Mouse (Mus musculus): ENCODE measurements around the gene Spin2d. TPM values are rescaled to one million over a fixed set of nuclear protein-coding genes. Genes with fewer than 3 reads are reported as not detected.
"Not testable (repeated sequence)": the region's sequence is repeated elsewhere in the genome, so short reads cannot be mapped to it uniquely, and the experiment has no call there.

The Spin2d gene
- polyA plus RNA-seq (2016; fragmentation: Nextera tagmentation; extraction: Ambion mirVana) = not detected in 2 replicates

DNA sequence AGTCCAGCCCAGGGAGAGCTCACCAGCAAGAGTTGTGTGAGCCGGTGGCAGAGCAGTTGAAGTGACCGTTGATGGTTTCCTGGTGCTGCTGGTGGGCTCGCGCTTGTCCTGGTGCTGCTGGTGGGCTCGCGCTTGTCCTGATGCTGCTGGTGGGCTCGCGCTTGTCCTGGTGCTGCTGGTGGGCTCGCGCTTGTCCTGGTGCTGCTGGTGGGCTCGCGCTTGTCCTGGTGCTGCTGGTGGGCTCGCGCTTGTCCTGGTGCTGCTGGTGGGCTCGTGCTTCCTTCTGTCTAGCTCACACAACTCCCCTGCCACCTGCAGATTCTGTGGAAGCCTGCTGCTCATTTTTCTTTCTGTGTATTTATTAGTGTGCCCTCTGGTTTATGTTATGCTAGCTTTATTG lies at the start of gene Spin2d:
Gene Spin2d (minus strand): TSS at position 101 of the 400 bp plus-strand sequence.
- H3K27me3 ChIP-seq; H3K4me1 ChIP-seq; H3K4me2 ChIP-seq (replicated peaks); H3K9me3 ChIP-seq; H3K36me3 ChIP-seq; ATAC-seq (ENCODE audit: insufficient number of reproducible peaks, insufficient read depth, low FRiP score, low TSS enrichment); H3K27ac ChIP-seq; H3K9ac ChIP-seq; H3K4me3 ChIP-seq: not testable (repeated sequence)
- whole genome bisulfite sequencing = 90% methylated on average over 8 of the region's 15 CpGs

DNA sequence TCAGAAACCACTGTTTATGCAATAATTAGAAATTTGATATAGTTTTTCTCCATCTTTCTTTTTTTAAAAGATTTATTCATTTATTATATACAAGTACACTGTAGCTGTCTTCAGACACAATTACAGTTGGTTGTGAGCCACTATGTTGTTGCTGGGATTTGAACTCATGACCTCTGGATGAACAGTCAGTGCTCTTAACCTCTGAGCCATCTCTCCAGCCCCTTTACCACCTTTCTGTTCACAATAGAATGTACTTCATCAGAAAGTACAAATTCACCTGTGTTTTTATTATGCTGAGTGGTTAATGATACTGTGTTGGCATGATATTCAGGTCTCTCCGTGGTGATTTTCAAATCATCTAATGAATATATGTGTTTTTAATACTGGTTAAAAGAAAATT lies 48.6 kb upstream of the Spin2d start:
- H3K4me2 ChIP-seq (replicated peaks) = no peak overlapping the region
- no peaks in the 10 kb centered on the region for H3K36me3 ChIP-seq
- H3K4me3 ChIP-seq = no peak overlapping the region
- H3K27me3 ChIP-seq = peaks cover 10% of the 10 kb centered on the region
- H3K9ac ChIP-seq = no peak overlapping the region
- no peaks in the 10 kb centered on the region for H3K9me3 ChIP-seq
- ATAC-seq (ENCODE audit: insufficient number of reproducible peaks, insufficient read depth, low FRiP score, low TSS enrichment) = no peak
- H3K27ac ChIP-seq = no peak overlapping the region
- no peaks in the 10 kb centered on the region for H3K4me1 ChIP-seq
- 58% methylated on average over 1 of the region's 1 CpGs for WGBS

GRCm38 (mm10) chrX:73213819-73214564 lies 37.2 kb upstream of the Spin2d start, which contains the start of gene Xlr4b:
Gene Xlr4b (plus strand): TSS chrX:73214333.
- 78% methylated on average over 19 of the region's 19 CpGs for WGBS
- not testable (repeated sequence) for H3K4me1 ChIP-seq; H3K4me2 ChIP-seq (replicated peaks); H3K36me3 ChIP-seq; H3K27ac ChIP-seq; H3K9ac ChIP-seq; H3K9me3 ChIP-seq; ATAC-seq (ENCODE audit: insufficient number of reproducible peaks, insufficient read depth, low FRiP score, low TSS enrichment); H3K27me3 ChIP-seq; H3K4me3 ChIP-seq

DNA sequence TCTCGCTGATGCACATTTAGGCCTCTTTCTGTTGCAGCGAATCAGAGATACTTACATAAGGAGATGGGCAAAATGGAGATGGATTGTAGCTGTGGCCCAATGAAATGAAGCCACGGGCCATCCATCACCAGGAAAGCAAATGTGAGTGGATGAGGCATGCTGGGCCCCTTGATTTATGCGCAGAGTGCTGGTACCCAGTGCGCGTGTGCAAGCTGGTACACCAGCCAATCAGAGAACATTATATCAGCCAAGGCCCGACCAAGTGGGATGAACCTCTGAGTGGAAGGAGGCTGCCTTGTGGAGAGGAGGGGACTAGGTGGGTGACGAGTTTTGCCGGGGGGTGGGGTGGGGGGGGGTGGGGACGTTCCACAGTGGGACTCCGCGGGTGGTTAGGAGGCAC lies 15.1 kb upstream of the Spin2d start, which contains the start of gene Xlr3b:
Gene Xlr3b (plus strand): TSS at position 274 of the 400 bp plus-strand sequence.
- not testable (repeated sequence) for H3K4me2 ChIP-seq (replicated peaks); H3K27me3 ChIP-seq; H3K4me3 ChIP-seq; H3K36me3 ChIP-seq; H3K27ac ChIP-seq; H3K9ac ChIP-seq; ATAC-seq (ENCODE audit: insufficient number of reproducible peaks, insufficient read depth, low FRiP score, low TSS enrichment); H3K4me1 ChIP-seq; H3K9me3 ChIP-seq
- WGBS = 77% methylated on average over 12 of the region's 12 CpGs

- H3K9ac ChIP-seq; H3K27ac ChIP-seq; H3K27me3 ChIP-seq; H3K9me3 ChIP-seq; ATAC-seq (ENCODE audit: insufficient number of reproducible peaks, insufficient read depth, low FRiP score, low TSS enrichment); H3K4me1 ChIP-seq; H3K36me3 ChIP-seq; H3K4me3 ChIP-seq; H3K4me2 ChIP-seq (replicated peaks): not testable (repeated sequence)
- WGBS = no CpG with 5 or more reads among the region's 7 CpGs
Observed at GRCm38 (mm10) chrX:73149350-73149749, 27.4 kb downstream of the Spin2d start, which contains the start of gene DXBay18. Gene DXBay18 (minus strand): TSS chrX:73149450.

DNA sequence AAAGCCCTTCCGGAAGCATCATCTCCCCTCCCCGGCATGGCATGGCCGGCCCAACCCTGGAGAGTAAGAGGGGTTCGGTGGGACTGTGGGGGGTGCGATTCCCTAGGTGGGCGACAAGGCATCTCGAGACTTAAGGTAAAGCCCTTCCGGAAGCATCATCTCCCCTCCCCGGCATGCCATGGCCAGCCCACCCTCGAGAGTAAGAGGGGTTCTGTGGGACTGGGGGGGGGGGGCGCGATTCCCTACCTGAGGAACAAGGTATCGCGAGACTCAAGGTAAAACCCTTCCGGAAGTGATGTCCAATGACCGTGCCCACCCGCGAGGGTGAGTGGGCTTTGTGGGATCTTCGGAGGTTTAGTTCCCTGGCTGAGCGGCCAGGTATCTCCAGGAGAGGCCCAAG lies 28.3 kb downstream of the Spin2d start, which contains the start of gene Xlr5b:
Gene Xlr5b (plus strand): TSS at position 301 of the 400 bp plus-strand sequence.
- not testable (repeated sequence) for H3K27me3 ChIP-seq; ATAC-seq (ENCODE audit: insufficient number of reproducible peaks, insufficient read depth, low FRiP score, low TSS enrichment); H3K9me3 ChIP-seq; H3K4me2 ChIP-seq (replicated peaks); H3K4me3 ChIP-seq; H3K36me3 ChIP-seq; H3K27ac ChIP-seq; H3K4me1 ChIP-seq; H3K9ac ChIP-seq
- no CpG with 5 or more reads among the region's 20 CpGs for WGBS

DNA sequence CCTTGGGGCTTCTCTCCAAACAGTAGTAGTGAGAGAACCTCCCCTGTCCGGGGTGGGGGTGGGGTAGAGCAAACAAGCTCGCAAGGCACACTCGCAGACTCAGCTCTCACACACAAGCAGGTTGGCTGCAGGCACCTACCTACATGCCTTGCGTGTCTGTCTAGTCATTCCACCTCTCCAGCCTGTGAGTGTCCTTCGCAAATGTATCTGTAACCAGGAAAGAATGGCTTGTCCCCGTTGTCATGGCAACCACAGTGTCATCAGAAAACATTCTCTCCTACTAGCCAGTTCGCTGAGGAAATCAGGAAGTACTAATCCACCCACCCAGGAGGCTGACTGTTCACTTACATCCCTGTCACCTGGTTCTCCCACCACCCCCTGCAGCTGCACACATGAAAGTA lies 33.6 kb downstream of the Spin2d start:
- H3K4me3 ChIP-seq; ATAC-seq (ENCODE audit: insufficient number of reproducible peaks, insufficient read depth, low FRiP score, low TSS enrichment); H3K9ac ChIP-seq; H3K36me3 ChIP-seq; H3K27ac ChIP-seq; H3K4me2 ChIP-seq (replicated peaks); H3K27me3 ChIP-seq; H3K4me1 ChIP-seq; H3K9me3 ChIP-seq: not testable (repeated sequence)
- WGBS = no CpG with 5 or more reads among the region's 7 CpGs

Other genes starting within 250 kb of the Spin2d start
- gene Zfp185, start 189.7 kb downstream of the Spin2d start, polyA plus RNA-seq (2016; fragmentation: Nextera tagmentation; extraction: Ambion mirVana) = 11.3 TPM in 2 replicates
- gene Pnma5, start 139.9 kb downstream of the Spin2d start, polyA plus RNA-seq (2016; fragmentation: Nextera tagmentation; extraction: Ambion mirVana) = 0.09 TPM in 1 of 2 replicates, not detected in the other
- gene Pnma3, start 112.2 kb downstream of the Spin2d start, polyA plus RNA-seq (2016; fragmentation: Nextera tagmentation; extraction: Ambion mirVana) = 0.10 and 0.35 TPM in 2 replicates
- 0.68 and 1.1 TPM in 2 replicates for gene Xlr4a, start 94.5 kb downstream of the Spin2d start, polyA plus RNA-seq (2016; fragmentation: Nextera tagmentation; extraction: Ambion mirVana)
- gene Xlr3a, start 79.9 kb downstream of the Spin2d start, polyA plus RNA-seq (2016; fragmentation: Nextera tagmentation; extraction: Ambion mirVana) = 1.9 and 3.6 TPM in 2 replicates
- 0.05 and 0.18 TPM in 2 replicates for gene Gm14685, start 59.9 kb downstream of the Spin2d start, polyA plus RNA-seq (2016; fragmentation: Nextera tagmentation; extraction: Ambion mirVana)
- not detected in 2 replicates for gene Xlr5b, start 28.2 kb downstream of the Spin2d start, polyA plus RNA-seq (2016; fragmentation: Nextera tagmentation; extraction: Ambion mirVana)
- not detected in 2 replicates for gene DXBay18, start 27.5 kb downstream of the Spin2d start, polyA plus RNA-seq (2016; fragmentation: Nextera tagmentation; extraction: Ambion mirVana)
- 10.4 and 11.2 TPM in 2 replicates for gene Xlr3b, start 15.2 kb upstream of the Spin2d start, polyA plus RNA-seq (2016; fragmentation: Nextera tagmentation; extraction: Ambion mirVana)
- 0.64 and 0.69 TPM in 2 replicates for gene Xlr4b, start 37.3 kb upstream of the Spin2d start, polyA plus RNA-seq (2016; fragmentation: Nextera tagmentation; extraction: Ambion mirVana)
- gene F8a, start 51.3 kb upstream of the Spin2d start, polyA plus RNA-seq (2016; fragmentation: Nextera tagmentation; extraction: Ambion mirVana) = 11.6 and 11.8 TPM in 2 replicates
- 0.47 TPM in 1 of 2 replicates, not detected in the other for gene Xlr4c, start 66.1 kb upstream of the Spin2d start, polyA plus RNA-seq (2016; fragmentation: Nextera tagmentation; extraction: Ambion mirVana)
- not detected in 2 replicates for gene Xlr3c, start 88.4 kb upstream of the Spin2d start, polyA plus RNA-seq (2016; fragmentation: Nextera tagmentation; extraction: Ambion mirVana)
- gene Xlr5a, start 116.0 kb upstream of the Spin2d start, polyA plus RNA-seq (2016; fragmentation: Nextera tagmentation; extraction: Ambion mirVana) = not detected in 2 replicates
- gene Xlr5c, start 116.0 kb upstream of the Spin2d start, polyA plus RNA-seq (2016; fragmentation: Nextera tagmentation; extraction: Ambion mirVana) = not detected in 2 replicates
- gene Gm45015, start 159.9 kb upstream of the Spin2d start, polyA plus RNA-seq (2016; fragmentation: Nextera tagmentation; extraction: Ambion mirVana) = not detected in 2 replicates
- gene Zfp275, start 165.6 kb upstream of the Spin2d start, polyA plus RNA-seq (2016; fragmentation: Nextera tagmentation; extraction: Ambion mirVana) = 21.2 and 21.6 TPM in 2 replicates
- gene Gm18336, start 221.7 kb upstream of the Spin2d start, polyA plus RNA-seq (2016; fragmentation: Nextera tagmentation; extraction: Ambion mirVana) = not detected in 2 replicates
- 0.19 and 0.29 TPM in 2 replicates for gene Zfp92, start 234.1 kb upstream of the Spin2d start, polyA plus RNA-seq (2016; fragmentation: Nextera tagmentation; extraction: Ambion mirVana)

Data from embryonic facial prominence, embryonic 12.5 days (tissue).